Mouse (Mus musculus): ENCODE measurements around the gene Dusp23. TPM values are rescaled to one million over a fixed set of nuclear protein-coding genes. Genes with fewer than 3 reads are reported as not detected.

The Dusp23 gene
- polyA plus RNA-seq, 1 experiment from 2014 or later, result 6.4 TPM

- Histone ChIP-seq H3K9me3 (no peaks in the 10 kb centered on the region), H3K9ac (replicated peaks) (no peak overlapping the region), H3K27me3 (no peaks in the 10 kb centered on the region), H3K27ac (replicated peaks) (no peak overlapping the region), H3K4me3 (no peak overlapping the region), H3K4me1 (0 out of 2 replicates have a peak, but pooled peaks cover 3% of the 10 kb centered on the region), H3K4me2 (replicated peaks) (no peak overlapping the region), H3K36me3 (no peaks in the 10 kb centered on the region)
- ATAC-seq (replicated peaks), result no peak
- WGBS, result 90% methylated on average over 9 of the region's 9 CpGs
Observed at GRCm38 (mm10) chr1:172649396-172649795, 16.6 kb upstream of the Dusp23 start.

GRCm38 (mm10) chr1:172647236-172647635 is 14.5 kb upstream of the Dusp23 start:
- H3K4me2 ChIP-seq (replicated peaks), result no peak overlapping the region
- 0 out of 2 replicates have a peak, but pooled peaks cover 3% of the 10 kb centered on the region for H3K4me1 ChIP-seq
- no peak for ATAC-seq (replicated peaks)
- H3K27ac ChIP-seq (replicated peaks), result no peak overlapping the region
- H3K4me3 ChIP-seq, result no peak overlapping the region
- no peaks in the 10 kb centered on the region for H3K9me3 ChIP-seq
- 26% methylated on average over 4 of the region's 4 CpGs for WGBS
- H3K27me3 ChIP-seq, result no peaks in the 10 kb centered on the region
- no peak overlapping the region for H3K9ac ChIP-seq (replicated peaks)
- H3K36me3 ChIP-seq, result no peaks in the 10 kb centered on the region

GRCm38 (mm10) chr1:172638781-172639180 is 6.0 kb upstream of the Dusp23 start:
- no peaks in the 10 kb centered on the region for H3K9me3 ChIP-seq
- no peak overlapping the region for H3K4me3 ChIP-seq
- H3K4me2 ChIP-seq (replicated peaks), result no peak overlapping the region
- H3K27me3 ChIP-seq, result no peaks in the 10 kb centered on the region
- no peak for ATAC-seq (replicated peaks)
- no peak overlapping the region for H3K27ac ChIP-seq (replicated peaks)
- no peak overlapping the region for H3K9ac ChIP-seq (replicated peaks)
- H3K36me3 ChIP-seq, result no peaks in the 10 kb centered on the region
- WGBS, result 59% methylated on average over 2 of the region's 2 CpGs
- no peaks in the 10 kb centered on the region for H3K4me1 ChIP-seq

GRCm38 (mm10) chr1:172637801-172638200 is 5.0 kb upstream of the Dusp23 start:
- WGBS, result 82% methylated on average over 4 of the region's 4 CpGs
- Histone ChIP-seq H3K9ac (replicated peaks) (no peak overlapping the region), H3K27ac (replicated peaks) (no peak overlapping the region), H3K4me2 (replicated peaks) (no peak overlapping the region), H3K4me3 (no peak overlapping the region), H3K4me1 (no peaks in the 10 kb centered on the region), H3K36me3 (no peaks in the 10 kb centered on the region), H3K9me3 (no peaks in the 10 kb centered on the region), H3K27me3 (no peaks in the 10 kb centered on the region)
- ATAC-seq (replicated peaks), result no peak

GRCm38 (mm10) chr1:172636266-172636665 is 3.5 kb upstream of the Dusp23 start:
- ATAC-seq (replicated peaks), result no peak
- WGBS, result 96% methylated on average over 5 of the region's 5 CpGs
- Histone ChIP-seq H3K9ac (replicated peaks) (no peak overlapping the region), H3K4me1 (0 out of 2 replicates have a peak, but pooled peaks cover 3% of the 10 kb centered on the region), H3K9me3 (no peaks in the 10 kb centered on the region), H3K4me3 (no peak overlapping the region), H3K4me2 (replicated peaks) (no peak overlapping the region), H3K27ac (replicated peaks) (no peak overlapping the region), H3K27me3 (no peaks in the 10 kb centered on the region), H3K36me3 (no peaks in the 10 kb centered on the region)

- 0 out of 2 replicates have a peak, but pooled peaks cover 3% of the 10 kb centered on the region for H3K4me1 ChIP-seq
- 0 out of 2 replicates have a peak overlapping the region, but pooled peaks have one; percentile 20 for H3K27ac ChIP-seq (replicated peaks)
- no peaks in the 10 kb centered on the region for H3K9me3 ChIP-seq
- H3K27me3 ChIP-seq, result no peaks in the 10 kb centered on the region
- no peak for ATAC-seq (replicated peaks)
- no peak overlapping the region for H3K4me3 ChIP-seq
- H3K9ac ChIP-seq (replicated peaks), result no peak overlapping the region
- no peaks in the 10 kb centered on the region for H3K36me3 ChIP-seq
- H3K4me2 ChIP-seq (replicated peaks), result no peak overlapping the region
- WGBS, result 65% methylated on average over 4 of the region's 4 CpGs
Observed at GRCm38 (mm10) chr1:172635258-172635657, 2.5 kb upstream of the Dusp23 start.

- 0 out of 2 replicates have a peak, but pooled peaks cover 3% of the 10 kb centered on the region for H3K4me1 ChIP-seq
- H3K36me3 ChIP-seq, result no peaks in the 10 kb centered on the region
- no peaks in the 10 kb centered on the region for H3K9me3 ChIP-seq
- H3K4me2 ChIP-seq (replicated peaks), result no peak overlapping the region
- 87% methylated on average over 2 of the region's 2 CpGs for WGBS
- no peaks in the 10 kb centered on the region for H3K27me3 ChIP-seq
- H3K9ac ChIP-seq (replicated peaks), result no peak overlapping the region
- H3K27ac ChIP-seq (replicated peaks), result no peak overlapping the region
- no peak overlapping the region for H3K4me3 ChIP-seq
- no peak for ATAC-seq (replicated peaks)
Observed at GRCm38 (mm10) chr1:172634136-172634535, 1.4 kb upstream of the Dusp23 start.

- Histone ChIP-seq H3K27ac (replicated peaks) (no peak overlapping the region), H3K9me3 (no peaks in the 10 kb centered on the region), H3K4me3 (no peak overlapping the region), H3K4me2 (replicated peaks) (no peak overlapping the region), H3K4me1 (0 out of 2 replicates have a peak, but pooled peaks cover 3% of the 10 kb centered on the region), H3K36me3 (no peaks in the 10 kb centered on the region), H3K27me3 (no peaks in the 10 kb centered on the region), H3K9ac (replicated peaks) (no peak overlapping the region)
- WGBS, result 85% methylated on average over 5 of the region's 5 CpGs
- no peak for ATAC-seq (replicated peaks)
Observed at GRCm38 (mm10) chr1:172631721-172632120, 1.0 kb downstream of the Dusp23 start.

- no peak overlapping the region for H3K9ac ChIP-seq (replicated peaks)
- no peak for ATAC-seq (replicated peaks)
Observed at GRCm38 (mm10) chr1:172629831-172630230, 2.9 kb downstream of the Dusp23 start.

GRCm38 (mm10) chr1:172626306-172626705 is 6.5 kb downstream of the Dusp23 start:
- 95% methylated on average over 3 of the region's 3 CpGs for WGBS
- no peak overlapping the region for H3K4me2 ChIP-seq (replicated peaks)
- H3K4me1 ChIP-seq, result no peaks in the 10 kb centered on the region
- H3K9me3 ChIP-seq, result no peaks in the 10 kb centered on the region
- H3K27ac ChIP-seq (replicated peaks), result no peak overlapping the region
- H3K36me3 ChIP-seq, result no peaks in the 10 kb centered on the region
- H3K27me3 ChIP-seq, result no peaks in the 10 kb centered on the region
- ATAC-seq (replicated peaks), result no peak
- no peak overlapping the region for H3K9ac ChIP-seq (replicated peaks)
- H3K4me3 ChIP-seq, result no peak overlapping the region

More at GRCm38 (mm10) chr1:172629831-172630230, 2.9 kb downstream of the Dusp23 start:
- 83% methylated on average over 7 of the region's 7 CpGs for WGBS
- Histone ChIP-seq H3K27me3 (no peaks in the 10 kb centered on the region), H3K36me3 (no peaks in the 10 kb centered on the region), H3K4me2 (replicated peaks) (no peak overlapping the region), H3K9me3 (no peaks in the 10 kb centered on the region), H3K27ac (replicated peaks) (no peak overlapping the region), H3K4me3 (no peak overlapping the region), H3K4me1 (0 out of 2 replicates have a peak, but pooled peaks cover 3% of the 10 kb centered on the region)

GRCm38 (mm10) chr1:172624081-172624480 is 8.7 kb downstream of the Dusp23 start:
- no peak for ATAC-seq (replicated peaks)
- Histone ChIP-seq H3K4me2 (replicated peaks) (no peak overlapping the region), H3K9me3 (no peaks in the 10 kb centered on the region), H3K4me1 (no peaks in the 10 kb centered on the region), H3K27me3 (no peaks in the 10 kb centered on the region), H3K4me3 (no peak overlapping the region), H3K27ac (replicated peaks) (no peak overlapping the region), H3K36me3 (no peaks in the 10 kb centered on the region), H3K9ac (replicated peaks) (no peak overlapping the region)
- 91% methylated on average over 3 of the region's 3 CpGs for WGBS

GRCm38 (mm10) chr1:172623599-172623998 is 9.2 kb downstream of the Dusp23 start:
- Histone ChIP-seq H3K4me3 (no peak overlapping the region), H3K27ac (replicated peaks) (no peak overlapping the region), H3K4me2 (replicated peaks) (no peak overlapping the region), H3K27me3 (no peaks in the 10 kb centered on the region), H3K36me3 (no peaks in the 10 kb centered on the region), H3K9me3 (no peaks in the 10 kb centered on the region), H3K4me1 (no peaks in the 10 kb centered on the region), H3K9ac (replicated peaks) (no peak overlapping the region)
- 82% methylated on average over 5 of the region's 5 CpGs for WGBS
- no peak for ATAC-seq (replicated peaks)

- Histone ChIP-seq H3K27me3 (no peaks in the 10 kb centered on the region), H3K4me3 (no peak overlapping the region), H3K9me3 (no peaks in the 10 kb centered on the region), H3K27ac (replicated peaks) (no peak overlapping the region), H3K9ac (replicated peaks) (no peak overlapping the region), H3K4me1 (peaks cover 12% of the 10 kb centered on the region), H3K4me2 (replicated peaks) (no peak overlapping the region), H3K36me3 (no peaks in the 10 kb centered on the region)
- no peak for ATAC-seq (replicated peaks)
- WGBS, result 17% methylated on average over 7 of the region's 7 CpGs
Observed at GRCm38 (mm10) chr1:172619235-172619634, 13.5 kb downstream of the Dusp23 start.
